Mouse (Mus musculus): ENCODE measurements around the gene Poc5. TPM values are rescaled to one million over a fixed set of nuclear protein-coding genes. Genes with fewer than 3 reads are reported as not detected.

The Poc5 gene
- polyA plus RNA-seq, 1 experiment from 2014 or later, result 23.3 TPM

DNA sequence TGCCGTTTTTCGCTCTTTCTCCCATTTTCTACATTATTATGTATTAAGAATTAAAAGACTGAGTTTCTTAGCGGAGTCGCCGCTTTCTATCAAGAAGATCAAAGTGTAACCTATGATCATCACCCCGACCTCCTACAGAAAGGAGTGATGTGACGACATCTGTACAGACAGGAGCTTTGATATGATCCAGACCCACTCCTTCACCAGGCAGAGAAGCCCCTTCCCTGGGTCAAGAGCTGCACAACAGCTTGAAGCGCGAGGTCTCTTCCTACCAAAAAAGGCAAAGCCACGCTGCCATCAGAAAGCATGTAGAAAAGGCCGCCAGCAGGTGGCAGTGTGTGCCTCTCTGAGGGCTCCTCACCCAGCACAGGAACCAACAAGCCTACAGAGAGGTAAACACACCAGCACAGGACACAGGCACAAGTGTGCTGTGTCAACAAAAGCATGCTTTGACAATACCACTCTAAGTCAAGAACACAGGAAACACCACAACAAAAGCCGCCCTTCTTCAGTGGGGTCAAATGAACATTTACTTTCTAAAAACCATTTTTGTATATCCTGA lies 43.6 kb downstream of the Poc5 start:
- DNase-seq (ENCODE audit: low spot score), result peak; percentile 85

DNA sequence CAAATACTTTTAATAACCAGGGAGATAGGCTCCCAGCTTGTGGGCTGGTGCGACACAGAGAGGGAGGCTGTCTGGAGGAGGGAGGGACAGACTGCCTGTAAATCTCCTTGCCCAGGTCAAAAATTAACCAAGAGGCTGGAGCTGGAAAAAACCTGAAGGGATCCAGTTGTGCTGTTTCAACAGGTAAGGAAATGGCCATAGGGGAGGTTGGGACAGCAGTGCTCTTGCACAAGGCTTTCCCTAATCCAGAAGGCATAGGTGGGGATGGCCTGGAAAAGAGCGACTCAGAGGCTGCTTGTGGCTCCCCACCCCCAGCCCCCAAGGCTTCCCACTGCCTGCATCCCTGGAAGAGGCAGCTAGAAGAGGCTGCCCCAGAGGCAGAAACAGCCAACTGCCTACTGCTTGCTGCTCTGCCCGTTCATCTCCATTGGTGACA lies 44.3 kb downstream of the Poc5 start:
- DNase-seq (ENCODE audit: low spot score), result no peak

DNA sequence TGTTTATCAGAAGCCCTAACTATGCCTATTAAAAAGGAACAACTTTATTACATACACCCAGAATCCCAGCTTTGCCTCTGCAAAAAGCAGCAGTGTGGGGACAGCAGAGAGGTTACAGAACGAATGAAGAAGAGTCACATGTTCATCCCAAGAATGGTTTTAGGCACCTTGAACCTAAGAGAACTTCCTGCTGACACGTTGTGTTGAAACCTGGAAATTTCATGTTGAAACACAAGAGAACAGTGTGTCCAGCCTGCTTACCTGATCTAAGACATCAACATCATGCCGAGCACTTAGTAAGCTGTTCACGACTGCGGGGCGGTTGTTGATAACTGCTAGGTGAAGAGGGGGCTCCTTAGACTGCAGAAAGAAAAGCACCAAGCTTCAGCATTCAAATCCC lies 44.9 kb downstream of the Poc5 start:
- DNase-seq (ENCODE audit: low spot score), result no peak

DNA sequence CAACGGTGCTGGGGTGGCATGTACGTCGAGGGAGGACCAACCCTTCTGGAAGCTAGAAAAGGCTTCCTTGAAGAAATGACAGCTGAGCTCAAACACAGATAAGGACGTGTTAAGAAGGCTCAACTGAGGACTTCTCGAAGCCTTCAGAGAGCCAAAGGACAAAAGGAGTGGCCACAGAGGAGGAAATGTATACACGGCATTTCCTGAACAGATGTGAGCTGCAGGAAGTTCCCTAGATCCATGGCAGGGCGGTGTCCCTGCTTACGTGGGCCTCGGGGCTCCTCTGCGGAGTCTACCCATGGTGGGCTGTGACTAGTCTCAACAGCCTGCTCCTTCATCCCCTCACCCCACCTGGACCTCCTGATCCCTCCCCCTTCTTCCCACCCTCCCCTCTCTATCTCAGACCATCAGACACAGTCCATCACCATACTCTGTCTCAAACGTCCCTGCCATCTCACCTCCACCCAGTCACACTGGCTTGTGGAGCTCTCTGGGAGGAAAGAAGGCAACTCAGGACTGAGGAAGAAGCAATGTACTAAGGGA lies 45.6 kb downstream of the Poc5 start:
- peak; percentile 15 for DNase-seq (ENCODE audit: low spot score)

DNA sequence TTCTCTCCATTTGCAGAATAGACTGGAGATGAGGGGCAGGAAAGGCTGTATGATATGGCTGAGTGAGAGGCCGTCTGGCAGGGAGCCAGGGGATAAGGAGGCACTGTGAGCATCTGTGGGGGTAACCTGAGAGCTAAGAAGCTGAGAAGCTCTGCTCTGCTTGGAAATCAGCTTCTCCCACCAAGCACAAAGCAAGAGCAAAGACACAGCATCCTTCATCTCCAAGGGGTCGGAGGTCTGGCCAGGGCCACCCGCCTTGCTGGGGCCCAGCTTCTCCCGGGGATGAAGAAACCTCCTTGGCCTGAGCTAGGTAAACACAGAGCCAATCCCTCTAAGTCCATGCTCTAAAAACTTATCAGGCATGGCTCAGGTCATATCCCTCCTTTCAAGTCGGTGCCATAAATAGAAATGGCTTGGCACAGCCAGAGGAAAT lies 46.8 kb downstream of the Poc5 start:
- DNase-seq (ENCODE audit: low spot score), result no peak

DNA sequence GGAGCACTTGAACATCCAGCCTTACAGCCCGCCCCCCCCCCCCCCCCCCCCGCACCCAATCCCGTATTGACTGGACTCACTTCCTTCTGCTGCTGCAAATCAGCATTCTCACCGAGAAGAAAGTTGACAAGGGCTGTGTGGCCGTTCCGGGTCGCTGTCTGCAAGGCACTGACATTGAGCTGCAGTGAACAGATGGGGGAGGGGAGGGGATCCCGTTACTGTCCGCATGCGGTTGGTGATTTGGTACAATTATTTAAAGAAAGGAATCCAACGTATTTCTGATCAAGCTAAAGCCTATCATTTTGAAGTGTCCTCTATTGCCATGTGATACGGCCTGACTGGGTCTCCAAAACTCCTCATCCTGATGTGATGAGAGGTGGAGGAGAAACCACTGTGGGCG lies 47.7 kb downstream of the Poc5 start:
- no peak for DNase-seq (ENCODE audit: low spot score)

DNA sequence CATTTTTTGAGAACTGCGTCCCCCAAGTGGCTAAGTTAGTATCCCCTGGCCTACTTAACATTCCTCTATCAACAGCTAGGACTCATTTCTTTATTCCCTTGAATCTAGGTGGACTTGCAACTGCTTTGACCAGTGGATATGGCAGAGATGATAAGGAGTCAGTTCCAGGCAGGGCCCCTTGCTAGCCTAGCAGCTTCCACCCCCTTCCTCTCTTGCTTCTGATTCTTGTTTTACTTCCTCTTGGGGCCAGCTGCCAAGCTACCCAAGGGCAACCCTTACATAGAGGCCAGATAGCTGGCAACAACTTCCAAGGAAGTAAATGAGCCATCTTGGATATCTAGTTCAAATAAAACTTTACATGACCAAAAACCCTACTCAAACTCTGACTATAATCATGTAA lies 48.8 kb downstream of the Poc5 start:
- DNase-seq (ENCODE audit: low spot score), result no peak

DNA sequence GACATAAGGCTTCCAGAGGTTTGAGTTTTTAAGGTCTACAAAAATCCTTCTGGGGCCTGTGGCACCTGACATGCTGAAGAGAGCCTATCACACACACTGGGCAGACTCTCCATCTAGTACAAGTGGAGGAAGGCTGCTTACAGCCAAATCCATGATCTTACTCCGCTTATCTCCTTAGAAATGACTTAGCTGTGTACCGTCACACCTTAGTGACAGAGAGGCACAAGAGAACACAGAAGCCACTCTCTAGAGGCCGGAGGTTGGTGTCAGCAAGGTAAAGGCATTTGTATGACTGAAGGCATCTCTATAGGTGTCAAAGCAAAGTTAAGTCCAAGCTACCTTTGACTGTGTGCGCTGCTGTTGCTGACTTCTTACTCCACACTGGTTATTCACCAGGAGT lies 52.3 kb downstream of the Poc5 start:
- DNase-seq (ENCODE audit: low spot score), result no peak

DNA sequence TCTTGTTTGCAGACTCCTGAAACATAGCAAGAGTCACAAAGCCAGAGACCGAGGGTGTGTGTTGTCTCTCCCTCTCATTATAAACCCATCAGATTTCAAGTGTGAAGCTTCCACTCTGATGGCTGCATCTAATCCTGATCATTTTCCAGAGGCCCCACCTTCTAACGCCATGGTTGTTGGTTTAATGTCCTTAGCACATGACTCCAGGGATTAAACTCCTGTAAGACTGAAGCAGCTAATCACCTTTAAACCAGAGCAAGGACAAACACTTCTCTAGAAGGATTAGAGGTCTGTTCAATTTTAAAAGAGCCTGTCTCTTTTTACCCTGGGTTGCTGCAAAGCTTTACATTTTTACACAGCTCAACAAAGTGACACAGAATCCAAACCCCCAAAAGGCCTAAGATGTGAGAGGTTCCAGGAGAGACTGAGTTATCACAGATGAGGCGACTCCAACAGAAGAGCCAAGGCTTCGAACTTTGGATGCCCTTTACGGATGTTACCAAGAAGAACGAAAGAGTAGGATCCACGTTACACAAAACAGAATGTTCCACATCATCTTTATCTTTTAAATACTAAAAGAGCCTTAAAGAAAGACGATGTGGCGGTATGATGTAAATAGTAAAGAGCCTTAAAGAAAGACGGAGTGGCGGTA lies 62.2 kb downstream of the Poc5 start:
- DNase-seq (ENCODE audit: low spot score), result no peak

DNA sequence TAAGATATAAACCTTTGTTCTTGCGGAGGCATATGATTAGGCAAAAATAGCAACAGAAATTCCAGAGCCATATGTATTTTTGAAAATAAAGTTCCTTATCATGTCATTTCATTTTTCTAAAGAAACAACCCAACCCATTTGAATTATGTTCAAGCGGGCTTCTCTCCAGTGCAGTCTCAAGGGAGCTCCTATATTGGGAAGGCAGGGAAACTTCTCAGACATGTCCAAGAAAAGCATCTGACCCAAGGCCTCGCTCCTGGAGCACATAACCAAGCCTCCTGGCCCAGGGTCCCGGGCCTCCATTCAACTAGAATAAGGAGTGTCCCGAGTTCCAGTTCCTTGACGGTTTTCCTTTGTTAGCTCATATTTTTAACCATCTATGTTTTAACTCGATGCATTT lies 62.8 kb downstream of the Poc5 start:
- no peak for DNase-seq (ENCODE audit: low spot score)

DNA sequence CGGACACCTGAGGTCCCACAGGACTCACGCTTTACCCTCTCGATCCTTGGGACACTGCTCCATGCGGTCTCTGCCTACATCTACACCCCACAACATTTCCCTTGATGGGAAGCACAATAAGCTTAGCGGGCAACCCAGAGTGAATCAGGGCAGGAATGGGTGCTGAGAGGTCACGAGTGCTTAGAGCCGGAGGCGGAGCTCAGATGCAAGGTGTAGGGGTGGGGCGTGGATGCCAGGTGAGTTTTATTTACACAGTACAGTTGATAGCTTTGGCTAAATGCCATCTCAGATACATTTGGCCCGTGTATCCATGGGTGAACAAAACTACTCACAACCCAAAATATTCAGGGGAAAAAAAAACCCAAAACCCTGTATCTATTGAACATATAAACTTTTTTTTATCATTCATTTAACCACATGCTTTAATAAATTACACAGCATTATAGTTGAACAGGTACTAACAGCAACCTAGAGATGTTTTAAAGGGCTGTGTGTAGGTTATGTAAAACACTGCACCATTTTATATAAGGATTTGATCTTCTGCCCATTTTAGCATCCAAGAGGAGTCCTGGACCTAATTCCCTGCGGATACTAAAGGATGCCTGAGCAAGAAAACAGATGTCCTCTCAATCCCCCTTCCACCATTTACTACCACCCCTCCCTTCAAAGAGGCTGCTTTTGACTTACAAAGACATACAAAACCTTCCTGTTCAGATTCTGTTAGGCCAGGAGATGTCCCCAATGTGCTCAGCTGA lies 63.5 kb downstream of the Poc5 start:
- no peak for DNase-seq (ENCODE audit: low spot score)

DNA sequence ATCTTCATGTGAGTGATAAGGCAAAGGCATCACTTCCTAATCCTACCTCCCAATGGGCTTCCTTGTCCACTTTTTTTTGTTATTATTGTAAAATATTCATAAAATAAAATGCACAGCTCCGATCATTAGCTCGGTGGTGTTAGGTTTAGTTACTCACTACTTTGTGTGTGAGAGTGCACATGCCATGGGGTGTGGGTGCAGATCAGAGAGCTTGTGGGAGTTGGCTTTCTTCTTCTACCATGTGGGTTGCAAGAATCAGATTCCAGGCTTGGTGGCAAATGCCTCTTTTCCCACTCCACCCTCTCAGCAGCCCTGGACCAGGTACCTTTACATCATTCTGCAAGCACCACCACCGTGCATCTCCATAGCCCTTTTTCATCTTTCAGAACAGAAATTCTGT lies 64.5 kb downstream of the Poc5 start:
- DNase-seq (ENCODE audit: low spot score), result no peak

DNA sequence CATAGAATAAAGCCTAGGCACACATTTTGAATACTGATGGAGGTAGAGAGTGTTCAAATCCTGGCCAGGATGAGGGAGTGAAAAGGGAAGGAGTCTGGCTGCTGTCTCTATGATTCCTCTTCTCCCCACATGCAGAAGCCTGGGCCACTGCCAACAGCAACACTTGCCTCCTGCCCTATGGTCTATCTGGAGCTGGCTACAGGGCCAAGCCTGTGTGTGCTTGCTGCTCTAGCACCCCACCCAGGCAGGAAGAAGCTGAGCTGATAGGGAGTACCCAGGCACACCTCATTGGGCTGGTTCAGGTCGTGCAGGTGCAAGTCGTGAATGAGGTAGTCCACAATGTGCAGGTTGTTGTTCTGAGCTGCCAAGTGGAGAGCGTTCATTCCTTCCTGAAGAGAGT lies 66.2 kb downstream of the Poc5 start:
- no peak for DNase-seq (ENCODE audit: low spot score)

DNA sequence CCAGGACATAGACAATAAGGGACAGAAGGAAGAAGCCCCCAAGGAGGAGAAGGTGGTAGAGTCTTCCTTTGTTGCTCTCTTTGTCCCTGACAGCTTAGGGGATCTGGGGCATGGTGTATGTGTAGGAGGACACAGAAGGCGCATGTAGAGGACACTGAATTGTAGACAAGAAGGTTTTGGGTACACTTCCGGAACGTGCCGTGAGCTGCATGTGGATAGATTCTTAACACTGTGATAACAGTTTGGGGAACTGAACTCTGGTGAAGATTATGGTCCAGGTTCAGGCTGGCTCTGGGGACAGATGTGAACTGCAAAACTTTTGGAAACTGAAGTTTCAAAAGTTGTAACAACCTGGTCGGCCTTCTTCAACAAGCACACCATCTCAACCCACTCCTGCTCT lies 69.5 kb downstream of the Poc5 start:
- no peak for DNase-seq (ENCODE audit: low spot score)

DNA sequence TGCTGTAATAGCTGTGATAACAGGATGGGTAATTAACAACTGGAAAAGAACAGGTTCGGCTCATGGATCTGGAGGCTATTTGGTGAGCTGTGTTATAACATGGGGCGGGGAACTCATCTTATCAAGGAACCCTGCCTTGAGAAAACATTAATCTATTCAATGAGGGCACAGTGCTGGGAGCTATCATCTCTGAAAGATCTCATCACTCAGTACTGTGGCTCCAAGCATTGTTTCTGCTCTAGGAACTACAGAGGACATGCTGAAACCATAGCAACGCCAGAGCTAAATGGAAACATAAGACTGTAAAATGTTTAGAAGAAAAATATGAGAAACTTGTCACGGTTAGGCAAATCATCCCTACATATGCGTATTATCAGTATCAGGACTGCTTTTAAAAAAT lies 69.9 kb downstream of the Poc5 start:
- DNase-seq (ENCODE audit: low spot score), result no peak

DNA sequence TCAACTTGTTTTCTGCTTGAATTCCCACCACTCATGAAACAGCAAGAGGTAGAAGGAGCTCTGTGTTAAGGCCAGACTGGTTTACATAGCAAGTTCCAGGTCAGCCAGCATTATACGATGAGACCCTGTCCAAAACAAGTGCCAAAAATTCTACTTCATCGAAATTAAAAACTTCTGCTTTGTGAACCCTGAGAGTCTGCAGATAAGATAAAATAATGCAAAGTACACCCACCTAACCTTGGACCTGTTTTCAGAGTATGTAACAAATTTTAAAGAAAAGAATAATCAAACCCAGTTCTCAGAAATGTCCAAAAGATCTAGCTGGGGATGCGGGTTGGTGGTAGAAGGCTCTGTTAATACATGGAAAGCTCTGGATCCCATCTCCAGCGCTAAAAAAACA lies 70.5 kb downstream of the Poc5 start:
- no peak for DNase-seq (ENCODE audit: low spot score)

DNA sequence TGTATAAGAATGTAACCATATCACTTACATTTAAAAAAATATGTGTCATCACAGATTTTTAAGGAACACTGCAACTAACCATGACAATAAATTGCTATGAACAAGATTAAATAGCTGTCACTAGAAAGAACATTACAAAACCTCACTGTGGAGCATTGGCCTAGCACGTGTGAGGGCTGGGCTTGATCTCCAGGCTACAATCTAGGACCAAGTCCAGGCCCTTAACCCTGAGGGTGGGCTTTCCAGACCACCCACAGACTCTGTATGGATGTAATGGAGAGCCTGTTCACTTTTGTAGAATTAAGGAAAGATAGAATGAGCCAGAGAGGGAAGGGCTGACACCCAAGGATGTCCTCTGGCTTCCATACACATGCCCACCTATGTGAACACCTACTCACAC lies 74.5 kb downstream of the Poc5 start:
- no peak for DNase-seq (ENCODE audit: low spot score)

DNA sequence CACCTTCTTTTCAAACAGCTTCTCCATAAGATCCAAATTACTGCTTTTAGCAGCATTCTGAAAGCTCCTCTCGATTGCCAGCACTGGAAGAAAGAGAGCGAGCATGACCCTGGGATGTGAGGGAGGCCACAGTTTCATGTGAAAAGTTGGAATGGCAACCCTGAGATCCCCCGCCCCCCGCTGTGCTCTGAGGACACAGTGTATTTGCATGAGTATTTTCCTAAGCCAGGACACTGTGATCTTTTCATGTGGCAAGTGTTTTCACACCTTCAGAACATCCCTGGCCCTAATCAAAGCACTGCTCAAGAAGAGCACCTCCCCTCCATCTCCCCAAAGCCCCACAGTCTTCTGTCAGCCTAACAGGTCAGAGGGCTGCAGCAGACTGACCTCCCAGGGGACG lies 77.2 kb downstream of the Poc5 start:
- DNase-seq (ENCODE audit: low spot score), result no peak

Measured in thymus, postnatal 0 days (tissue).